Mouse (Mus musculus) yolk sac, embryonic 10.5 days (tissue): ENCODE measurements around the gene Gm14325.
A peak's percentile ranks its signal among the peaks of the same experiment; 100 is the strongest.
"Not testable (repeated sequence)": the region's sequence is repeated elsewhere in the genome, so short reads cannot be mapped to it uniquely, and the experiment has no call there.

Source experiments
- DNase-seq: peaks from one replicate; pipeline ENCODE4 v3.0.0-alpha.2; 2017; ENCODE audit warnings: low spot score

The Gm14325 gene

DNA sequence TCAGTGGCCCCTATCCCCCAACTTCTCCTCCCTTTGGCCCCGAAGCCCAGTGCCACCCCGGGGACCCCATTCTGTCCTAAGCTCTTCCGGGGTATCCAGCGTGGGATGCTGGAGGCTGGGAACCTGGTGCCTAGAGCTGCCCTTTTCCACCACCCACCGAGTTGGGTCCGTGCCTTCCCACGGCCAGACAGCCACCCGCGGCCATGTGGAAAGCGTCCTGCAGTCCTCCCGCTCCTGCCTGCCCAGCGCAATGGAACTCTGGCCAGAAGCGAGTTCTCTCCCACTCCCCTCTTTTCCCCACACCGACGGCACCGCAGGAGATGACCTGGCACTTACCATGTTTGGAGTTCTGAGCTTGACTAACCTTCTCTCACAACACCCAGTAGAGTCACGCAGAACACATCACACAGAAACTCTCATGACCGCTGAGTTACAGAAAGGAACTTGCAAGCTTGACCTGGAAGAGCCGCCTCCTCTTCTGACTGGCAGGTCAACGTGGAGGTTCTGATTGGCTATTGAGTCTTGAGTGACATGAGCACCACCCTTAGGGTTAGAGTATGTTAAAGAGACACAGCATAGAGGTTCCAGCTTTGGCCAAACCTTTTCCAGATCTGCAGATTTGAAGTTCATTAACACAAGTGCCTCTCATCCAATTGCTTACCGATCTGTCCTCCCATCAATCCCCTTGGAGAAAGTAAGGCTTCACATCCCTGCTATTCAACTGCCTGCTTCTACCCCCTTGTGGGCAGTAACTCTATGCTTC is at the start of gene Gm14325:
TSS of gene Gm14325 (minus strand) at position 436 of the 763 bp plus-strand sequence.
- DNase-seq: peak; percentile 48

DNA sequence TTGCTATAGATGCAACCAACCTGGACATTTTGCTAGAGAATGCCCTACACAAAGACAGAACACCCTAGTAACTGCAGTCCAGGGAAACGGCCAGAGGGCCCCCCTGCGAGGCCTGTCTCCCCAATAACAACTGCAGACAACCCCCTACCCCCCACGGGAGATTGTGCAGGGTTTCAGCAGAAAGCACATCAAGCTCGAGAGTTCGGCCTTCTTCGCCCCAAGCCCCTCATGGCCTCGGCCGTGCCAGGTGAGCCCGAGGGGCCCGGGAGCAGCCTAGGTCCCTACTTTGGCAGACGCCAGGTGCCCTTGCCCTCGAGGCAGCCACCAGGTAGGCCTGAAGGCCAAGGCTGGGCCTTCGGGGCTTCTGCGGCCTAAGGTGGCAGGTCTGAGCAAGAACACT is 47.6 kb upstream of the Gm14325 start:
- not testable (repeated sequence) for DNase-seq

DNA sequence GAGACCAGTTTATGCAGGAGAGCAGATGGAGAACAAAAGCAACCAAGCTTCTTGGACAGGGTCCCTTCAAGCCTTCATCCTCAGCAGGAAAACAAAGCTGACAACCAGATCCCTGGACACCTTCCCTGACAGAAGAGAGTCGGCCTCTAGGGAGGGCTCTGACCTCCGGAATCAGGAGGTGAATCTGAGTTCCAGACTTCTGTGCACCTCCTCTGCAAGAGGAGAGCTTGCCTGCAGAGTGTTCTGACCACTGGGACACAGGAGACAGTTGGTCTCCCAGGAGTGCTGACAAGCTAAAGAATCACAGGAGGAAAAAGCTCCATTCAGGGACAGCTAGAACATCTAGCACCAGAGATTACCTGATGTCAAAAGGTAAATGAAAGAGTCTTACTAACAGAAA is 22.1 kb upstream of the Gm14325 start:
- DNase-seq: not testable (repeated sequence)

DNA sequence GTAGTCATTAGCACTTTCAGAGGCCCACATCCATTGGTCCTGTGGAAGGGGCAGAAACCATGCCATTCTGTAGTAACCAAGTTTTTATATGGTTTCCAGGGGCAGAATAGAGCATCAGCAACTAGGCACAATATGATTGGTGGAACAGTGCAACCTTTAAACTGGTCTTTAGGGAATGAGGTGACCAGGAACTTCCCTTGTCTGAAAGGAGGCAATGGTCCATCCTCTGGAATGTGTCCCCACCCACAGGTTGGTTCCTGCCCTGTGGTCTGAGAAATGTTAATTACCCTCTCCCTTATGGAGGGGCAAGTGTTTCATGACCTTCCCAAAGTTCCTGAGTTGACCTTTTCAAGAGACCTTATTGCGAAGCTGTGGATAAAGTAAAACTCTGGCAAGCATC is 3.5 kb upstream of the Gm14325 start:
- DNase-seq: not testable (repeated sequence)

DNA sequence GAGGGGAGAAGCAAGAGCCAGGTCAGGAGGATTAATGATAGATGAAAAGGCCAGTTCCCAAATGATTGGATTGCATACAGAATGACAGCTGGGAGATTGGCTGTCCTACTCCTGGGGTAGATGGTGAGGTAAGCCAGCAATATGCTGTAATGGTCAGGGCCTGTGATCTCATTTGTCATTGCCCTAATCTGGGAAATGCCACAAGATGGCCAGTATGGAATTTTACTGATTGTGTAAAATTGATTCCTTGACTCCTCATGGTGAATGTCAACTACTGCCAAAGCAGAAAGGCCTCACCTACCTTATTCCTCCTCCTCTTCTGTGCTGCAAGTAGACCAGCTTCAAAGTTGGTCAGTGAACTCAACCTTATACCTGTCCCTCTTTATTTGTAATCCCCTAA is 3.4 kb downstream of the Gm14325 start:
- not testable (repeated sequence) for DNase-seq

DNA sequence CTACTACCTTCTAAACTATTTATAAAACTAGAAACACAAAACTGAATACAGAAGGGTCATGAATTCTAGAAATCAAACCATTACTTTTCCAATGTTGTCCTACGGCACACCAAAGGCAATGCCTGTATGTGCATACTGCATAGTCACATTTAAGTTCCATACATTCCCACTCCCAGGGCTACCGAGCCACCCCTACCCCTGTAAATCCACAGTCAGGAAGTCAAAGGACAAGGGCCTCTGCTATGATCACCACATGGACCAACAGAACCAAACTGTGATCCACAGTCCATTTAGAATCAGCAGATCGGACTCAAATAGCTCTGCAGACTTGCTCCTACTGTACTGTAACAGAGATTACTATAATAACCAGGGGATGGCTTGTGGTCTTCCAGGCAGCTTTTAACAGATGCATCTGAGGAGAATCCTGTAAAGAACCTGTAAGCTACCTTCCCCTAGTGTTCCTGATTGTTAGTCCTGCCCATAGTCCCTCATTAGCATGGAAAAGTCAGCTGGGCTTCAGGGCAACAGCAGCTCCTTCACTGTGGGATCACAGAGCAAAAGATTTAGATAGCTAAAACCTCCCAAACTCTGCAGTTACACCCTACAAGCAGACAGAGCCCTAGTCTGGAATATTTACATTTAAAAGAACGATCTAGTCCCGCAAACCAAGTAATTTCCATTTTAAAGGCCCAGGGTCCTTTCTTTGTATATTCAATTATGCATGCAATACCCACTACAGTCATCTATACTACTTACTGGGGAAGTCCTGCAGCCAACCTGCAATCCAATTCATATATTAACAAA is 4.2 kb downstream of the Gm14325 start:
- not testable (repeated sequence) for DNase-seq

DNA sequence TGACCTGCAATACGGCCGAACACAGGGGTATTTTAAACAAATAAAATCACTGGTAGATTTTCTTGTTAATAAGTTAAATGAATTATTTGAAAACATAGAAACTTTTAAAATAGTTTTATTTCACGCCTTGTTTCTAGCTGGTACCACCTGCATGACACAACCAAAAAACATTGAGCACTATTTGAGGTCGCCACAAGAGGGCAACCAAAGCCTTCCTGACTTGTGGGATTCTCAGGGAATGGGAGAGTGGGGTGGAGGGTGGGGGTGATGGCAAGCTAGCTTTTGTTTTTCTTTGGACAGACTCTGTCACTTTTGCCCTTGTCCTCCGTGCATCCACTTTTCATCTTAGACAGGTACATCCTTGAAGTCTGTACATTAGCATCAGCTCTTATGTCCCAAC is 18.2 kb downstream of the Gm14325 start:
- DNase-seq: not testable (repeated sequence)

DNA sequence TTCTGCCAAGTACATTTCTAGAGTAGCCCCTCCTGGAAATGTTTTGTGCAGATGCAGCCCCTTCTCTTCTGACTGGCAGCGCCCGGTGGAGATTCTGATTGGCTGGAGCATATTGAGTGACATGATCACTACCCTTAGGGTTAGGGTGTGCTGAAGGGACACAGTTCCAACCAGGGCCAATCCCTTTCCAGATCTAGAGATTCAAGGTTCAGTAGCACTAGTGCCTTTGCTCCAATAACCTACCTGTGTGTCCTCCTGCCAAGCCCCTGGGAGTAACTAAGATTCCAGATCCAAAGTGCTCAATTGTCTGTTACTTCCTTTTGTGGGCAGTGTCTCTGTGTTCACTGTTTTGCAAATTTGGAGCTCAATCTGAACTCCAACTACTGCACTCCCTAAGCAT is 34.0 kb downstream of the Gm14325 start:
- not testable (repeated sequence) for DNase-seq

DNA sequence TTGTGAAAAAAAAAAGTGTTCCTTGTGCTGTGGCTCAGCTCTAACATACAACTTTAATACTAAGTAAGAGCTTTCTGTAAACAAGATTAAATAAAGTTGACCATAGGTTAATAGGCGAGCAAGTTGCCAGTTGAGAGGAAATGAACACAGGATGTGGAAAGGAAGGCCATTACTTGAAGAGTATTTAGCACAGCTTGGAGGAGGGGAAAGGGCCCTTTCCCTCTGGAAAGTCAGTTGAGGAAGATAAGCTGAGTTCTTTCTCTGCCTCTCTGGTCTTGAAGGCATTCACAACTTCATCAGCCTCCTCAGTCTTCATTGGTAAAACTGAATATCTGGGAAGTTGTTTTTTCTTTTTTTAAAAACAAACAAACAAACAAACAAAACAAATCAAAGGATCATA is 52.8 kb downstream of the Gm14325 start:
- DNase-seq: not testable (repeated sequence)
